Mouse (Mus musculus): Measurements from ENCODE around the gene Trmt2a. TPM values are rescaled to one million over a fixed set of nuclear protein-coding genes. Genes with fewer than 3 reads are reported as not detected.

Gene Trmt2a
- polyA plus RNA-seq, 1 experiment from 2014 or later, result 35.4 TPM

DNA sequence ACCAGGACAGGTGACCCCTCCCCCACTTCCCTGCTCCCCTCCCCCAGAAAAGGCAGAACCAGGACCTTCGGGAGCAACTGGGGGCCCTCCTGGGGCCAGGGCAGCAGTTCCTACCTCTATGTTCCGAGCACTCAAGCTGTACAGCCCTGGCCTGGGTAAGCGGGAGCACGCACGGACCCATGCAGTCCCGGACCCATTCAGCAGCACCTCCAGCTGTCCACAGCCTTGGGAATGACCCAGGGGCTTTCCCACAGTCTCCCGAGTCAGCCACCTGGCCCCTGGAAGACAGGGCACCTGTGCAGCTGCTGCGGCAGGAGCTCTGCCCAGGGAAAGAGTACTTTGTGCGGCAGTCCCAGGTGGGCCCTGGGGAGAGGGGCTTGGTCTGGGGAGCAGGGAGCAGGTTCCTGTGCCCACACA is 29.9 kb upstream of the Trmt2a start:
- H3K9ac ChIP-seq (ENCODE audit: low read length), result no peak overlapping the region

GRCm38 (mm10) chr16:18220001-18220400 is 28.5 kb upstream of the Trmt2a start:
- no peak for TF ChIP-seq CTCF (IDR thresholded peaks at IDR 0.05; ENCODE audit: low read depth)
- TF ChIP-seq EP300 (optimal IDR thresholded peaks at IDR 0.05), result no peak
- 0 out of 2 replicates have a peak, but pooled peaks cover 2% of the 10 kb centered on the region for H3K4me1 ChIP-seq (replicated peaks; ENCODE audit: control insufficient read depth, insufficient read depth)
- WGBS, result 32% methylated on average over 8 of the region's 8 CpGs
- no peak overlapping the region for H3K4me2 ChIP-seq (replicated peaks; ENCODE audit: low read depth)
- no peaks in the 10 kb centered on the region for H3K27me3 ChIP-seq (ENCODE audit: control insufficient read depth, insufficient read depth, low read length)
- H3K9ac ChIP-seq (ENCODE audit: low read length), result peak overlapping the region; percentile 23; the same call in 1 of the 2 replicates
- H3K9me3 ChIP-seq (ENCODE audit: control insufficient read depth, low read length), result no peaks in the 10 kb centered on the region
- no peak overlapping the region for H3K27ac ChIP-seq (replicated peaks)
- no peak overlapping the region for H3K4me3 ChIP-seq (ENCODE audit: low read depth, low read length)
- H3K36me3 ChIP-seq (ENCODE audit: control insufficient read depth, insufficient read depth, low read length), result peaks cover 5% of the 10 kb centered on the region; the same call in 1 of the 2 replicates
- DNase-seq (ENCODE audit: low spot score), result peak; percentile 49
- ATAC-seq (ENCODE audit: low FRiP score, low TSS enrichment), result peak; percentile 58

More for the DNA sequence above, 29.9 kb upstream of the Trmt2a start:
- H3K4me2 ChIP-seq (replicated peaks; ENCODE audit: low read depth), result no peak overlapping the region
- 0 out of 2 replicates have a peak, but pooled peaks cover 2% of the 10 kb centered on the region for H3K4me1 ChIP-seq (replicated peaks; ENCODE audit: control insufficient read depth, insufficient read depth)
- H3K27me3 ChIP-seq (ENCODE audit: control insufficient read depth, insufficient read depth, low read length), result no peaks in the 10 kb centered on the region
- H3K36me3 ChIP-seq (ENCODE audit: control insufficient read depth, insufficient read depth, low read length), result peaks cover 2% of the 10 kb centered on the region; the same call in 1 of the 2 replicates
- H3K4me3 ChIP-seq (ENCODE audit: low read depth, low read length), result no peak overlapping the region
- 70% methylated on average over 9 of the region's 9 CpGs for WGBS
- DNase-seq (ENCODE audit: low spot score) (no peak), ATAC-seq (ENCODE audit: low FRiP score, low TSS enrichment) (no peak)
- no peak for TF ChIP-seq CTCF (IDR thresholded peaks at IDR 0.05; ENCODE audit: low read depth)
- TF ChIP-seq EP300 (optimal IDR thresholded peaks at IDR 0.05), result no peak
- H3K9me3 ChIP-seq (ENCODE audit: control insufficient read depth, low read length), result no peaks in the 10 kb centered on the region
- H3K27ac ChIP-seq (replicated peaks), result no peak overlapping the region

DNA sequence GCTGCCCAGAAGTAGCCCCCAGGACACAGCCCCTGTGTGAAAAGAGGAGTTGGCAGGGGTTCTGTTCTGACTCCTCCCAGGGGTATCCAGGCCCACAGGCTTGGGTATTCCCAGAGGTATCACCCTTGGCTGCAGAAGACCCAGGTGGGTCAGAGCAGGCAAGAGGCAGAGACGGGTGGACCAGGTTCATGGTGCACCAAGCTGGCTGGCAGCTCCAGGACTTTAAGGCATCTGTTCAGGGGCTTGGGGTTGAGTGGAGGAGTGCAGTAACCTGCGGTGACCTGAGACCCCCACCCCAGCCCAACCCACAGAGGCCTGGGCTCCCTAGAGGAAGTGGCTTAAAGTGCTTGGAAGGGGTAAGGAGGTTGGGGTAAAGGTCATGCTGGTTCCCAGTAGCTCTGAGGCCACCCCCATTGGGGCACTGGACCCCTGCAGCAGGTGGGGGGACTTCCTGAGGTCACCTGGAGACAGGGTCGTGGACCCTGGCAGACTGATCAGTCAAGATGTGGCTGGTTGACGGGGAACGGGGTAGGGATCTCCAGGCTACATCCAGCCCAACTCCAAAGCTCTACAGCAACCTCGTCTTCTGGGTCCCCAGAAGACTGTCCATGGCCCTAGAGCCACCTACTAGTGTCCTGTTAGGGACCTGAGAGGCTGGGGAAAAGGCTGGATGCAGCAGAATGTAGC is 27.5 kb upstream of the Trmt2a start:
- DNase-seq (ENCODE audit: low spot score) (no peak), ATAC-seq (ENCODE audit: low FRiP score, low TSS enrichment) (no peak)
- Histone ChIP-seq H3K36me3 (ENCODE audit: control insufficient read depth, insufficient read depth, low read length) (peaks cover 8% of the 10 kb centered on the region; the same call in 1 of the 2 replicates), H3K9me3 (ENCODE audit: control insufficient read depth, low read length) (no peaks in the 10 kb centered on the region), H3K27ac (replicated peaks) (no peak overlapping the region), H3K4me2 (replicated peaks; ENCODE audit: low read depth) (no peak overlapping the region), H3K27me3 (ENCODE audit: control insufficient read depth, insufficient read depth, low read length) (no peaks in the 10 kb centered on the region), H3K4me3 (ENCODE audit: low read depth, low read length) (no peak overlapping the region), H3K9ac (ENCODE audit: low read length) (no peak overlapping the region), H3K4me1 (replicated peaks; ENCODE audit: control insufficient read depth, insufficient read depth) (0 out of 2 replicates have a peak, but pooled peaks cover 2% of the 10 kb centered on the region)
- 84% methylated on average over 6 of the region's 6 CpGs for WGBS
- TF ChIP-seq CTCF (IDR thresholded peaks at IDR 0.05; ENCODE audit: low read depth) (no peak), EP300 (optimal IDR thresholded peaks at IDR 0.05) (no peak)

DNA sequence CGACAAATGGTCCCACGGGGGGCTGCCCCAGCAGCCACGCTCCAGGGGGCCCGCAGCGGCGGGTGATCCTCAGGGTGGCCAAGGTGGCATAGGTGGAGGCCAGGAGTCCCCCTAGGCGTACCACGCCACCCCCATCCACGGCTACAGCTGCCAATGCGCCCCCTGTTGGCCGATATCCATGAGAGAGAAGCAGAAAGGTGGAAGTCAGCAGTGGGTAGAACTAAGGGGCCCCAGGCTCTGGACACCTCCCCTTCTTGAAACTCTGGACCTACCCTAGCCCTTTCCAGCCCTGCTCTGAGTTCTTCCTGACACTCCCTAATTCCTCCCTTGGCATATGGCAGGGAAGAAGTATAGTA is 27.0 kb upstream of the Trmt2a start:
- Histone ChIP-seq H3K4me3 (ENCODE audit: low read depth, low read length) (no peak overlapping the region), H3K27me3 (ENCODE audit: control insufficient read depth, insufficient read depth, low read length) (no peaks in the 10 kb centered on the region), H3K9me3 (ENCODE audit: control insufficient read depth, low read length) (no peaks in the 10 kb centered on the region), H3K9ac (ENCODE audit: low read length) (no peak overlapping the region), H3K4me1 (replicated peaks; ENCODE audit: control insufficient read depth, insufficient read depth) (0 out of 2 replicates have a peak, but pooled peaks cover 2% of the 10 kb centered on the region), H3K27ac (replicated peaks) (no peak overlapping the region), H3K36me3 (ENCODE audit: control insufficient read depth, insufficient read depth, low read length) (peaks cover 12% of the 10 kb centered on the region; the same call in 1 of the 2 replicates), H3K4me2 (replicated peaks; ENCODE audit: low read depth) (no peak overlapping the region)
- ATAC-seq (ENCODE audit: low FRiP score, low TSS enrichment), result no peak
- DNase-seq (ENCODE audit: low spot score), result no peak
- 71% methylated on average over 11 of the region's 11 CpGs for WGBS
- TF ChIP-seq EP300 (optimal IDR thresholded peaks at IDR 0.05), result no peak
- TF ChIP-seq CTCF (IDR thresholded peaks at IDR 0.05; ENCODE audit: low read depth), result peak; percentile 32

- H3K36me3 ChIP-seq (ENCODE audit: control insufficient read depth, insufficient read depth, low read length), result peaks cover 12% of the 10 kb centered on the region; the same call in 1 of the 2 replicates
- H3K4me1 ChIP-seq (replicated peaks; ENCODE audit: control insufficient read depth, insufficient read depth), result 0 out of 2 replicates have a peak, but pooled peaks cover 2% of the 10 kb centered on the region
These were observed 26.3 kb upstream of the Trmt2a start for GRCm38 (mm10) chr16:18222188-18222587.

DNA sequence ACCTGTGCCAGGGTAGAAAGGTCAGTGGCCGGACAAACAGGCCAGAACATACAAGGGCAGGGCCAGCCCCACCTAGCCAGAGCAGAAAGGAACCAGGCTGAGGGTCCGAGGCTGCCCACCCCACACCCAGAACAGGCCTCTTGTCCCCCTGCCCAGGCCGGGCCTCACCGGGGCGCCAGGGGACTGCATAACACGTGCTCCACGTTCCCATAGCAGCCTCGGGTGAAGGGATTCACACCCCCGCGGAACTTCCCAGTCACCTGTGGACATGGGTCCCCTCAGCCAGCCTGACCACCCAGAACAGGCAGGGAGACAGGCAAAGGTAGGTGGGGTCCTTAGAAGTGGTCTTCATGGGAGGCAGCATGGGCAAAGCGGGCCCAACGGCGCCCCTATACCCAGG is 21.3 kb upstream of the Trmt2a start:
- no peak for TF ChIP-seq CTCF (IDR thresholded peaks at IDR 0.05; ENCODE audit: low read depth)
- TF ChIP-seq EP300 (optimal IDR thresholded peaks at IDR 0.05), result no peak
- H3K9ac ChIP-seq (ENCODE audit: low read length), result no peak overlapping the region
- H3K4me3 ChIP-seq (ENCODE audit: low read depth, low read length), result no peak overlapping the region
- no peak overlapping the region for H3K4me2 ChIP-seq (replicated peaks; ENCODE audit: low read depth)
- no peaks in the 10 kb centered on the region for H3K9me3 ChIP-seq (ENCODE audit: control insufficient read depth, low read length)
- ATAC-seq (ENCODE audit: low FRiP score, low TSS enrichment) (no peak), DNase-seq (ENCODE audit: low spot score) (no peak)
- no peak overlapping the region for H3K27ac ChIP-seq (replicated peaks)
- H3K27me3 ChIP-seq (ENCODE audit: control insufficient read depth, insufficient read depth, low read length), result no peaks in the 10 kb centered on the region
- peaks cover 16% of the 10 kb centered on the region for H3K36me3 ChIP-seq (ENCODE audit: control insufficient read depth, insufficient read depth, low read length)
- no peaks in the 10 kb centered on the region for H3K4me1 ChIP-seq (replicated peaks; ENCODE audit: control insufficient read depth, insufficient read depth)
- 88% methylated on average over 13 of the region's 13 CpGs for WGBS

More at GRCm38 (mm10) chr16:18222188-18222587, 26.3 kb upstream of the Trmt2a start:
- 68% methylated on average over 11 of the region's 11 CpGs for WGBS
- no peak for TF ChIP-seq EP300 (optimal IDR thresholded peaks at IDR 0.05)
- TF ChIP-seq CTCF (IDR thresholded peaks at IDR 0.05; ENCODE audit: low read depth), result no peak
- Histone ChIP-seq H3K4me3 (ENCODE audit: low read depth, low read length) (no peak overlapping the region), H3K4me2 (replicated peaks; ENCODE audit: low read depth) (no peak overlapping the region), H3K27ac (replicated peaks) (no peak overlapping the region), H3K9ac (ENCODE audit: low read length) (no peak overlapping the region), H3K27me3 (ENCODE audit: control insufficient read depth, insufficient read depth, low read length) (no peaks in the 10 kb centered on the region), H3K9me3 (ENCODE audit: control insufficient read depth, low read length) (no peaks in the 10 kb centered on the region)
- ATAC-seq (ENCODE audit: low FRiP score, low TSS enrichment) (no peak), DNase-seq (ENCODE audit: low spot score) (no peak)

All from stomach, postnatal 0 days (tissue).